Mouse (Mus musculus): ENCODE results near the gene Slc35a2. TPM values are rescaled to one million over a fixed set of nuclear protein-coding genes. Genes with fewer than 3 reads are reported as not detected.
"Not testable (repeated sequence)": the region's sequence is repeated elsewhere in the genome, so short reads cannot be mapped to it uniquely, and the experiment has no call there.

Gene Slc35a2
- total RNA-seq, 2 experiments from 2014 or later: 14.6 to 35.6 TPM

DNA sequence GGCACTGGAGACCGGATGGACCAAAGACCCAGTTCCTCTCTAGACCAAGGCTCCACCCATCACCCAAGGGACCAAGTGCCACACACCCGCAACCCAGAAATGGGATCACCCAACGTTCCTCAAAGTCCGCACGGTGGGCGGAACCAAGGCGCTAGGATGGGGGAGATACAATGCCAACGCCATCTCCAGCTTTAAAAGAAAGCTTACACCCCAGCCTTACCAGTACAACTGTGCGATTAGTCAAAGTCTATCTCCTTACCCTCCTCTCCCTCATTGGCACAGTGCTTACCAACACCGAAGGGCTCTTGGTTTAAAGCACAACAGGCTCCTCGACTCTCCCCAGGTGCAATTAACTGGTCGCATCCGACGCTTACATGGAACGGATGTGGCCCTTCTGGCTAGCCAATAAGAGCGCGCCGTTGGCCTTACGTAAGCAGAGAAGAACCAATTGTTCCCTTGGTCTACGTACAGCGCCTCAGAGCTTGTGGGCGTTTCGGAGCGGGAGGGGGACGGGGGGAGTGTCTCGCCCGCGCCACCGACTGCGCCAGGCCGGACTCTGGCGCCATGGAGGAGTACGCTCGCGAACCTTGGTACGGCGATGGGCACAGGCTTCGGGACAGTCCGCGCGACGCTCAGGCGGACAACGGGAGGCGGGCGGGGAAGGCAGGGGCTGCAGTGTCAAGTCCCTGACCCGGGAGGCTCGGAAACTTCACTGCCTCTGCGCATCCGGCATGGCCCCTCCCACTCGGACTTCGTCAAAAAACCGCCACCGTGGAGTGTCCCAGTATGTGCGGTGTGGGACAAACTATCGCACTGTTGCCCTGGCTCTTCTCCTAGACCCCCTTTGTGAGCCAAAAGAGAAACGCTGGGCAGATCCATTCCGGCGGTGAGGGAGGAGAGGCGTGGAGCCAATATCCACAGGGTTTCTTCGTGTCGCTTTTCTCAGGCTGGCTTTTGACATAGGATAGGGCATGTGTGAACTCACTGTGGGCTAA lies 15.3 kb downstream of the Slc35a2 start, which contains the start of the genes Pqbp1 and Timm17b:
TSS of gene Pqbp1 (minus strand) at position 390 of the 995 bp plus-strand sequence.
TSS of gene Timm17b (plus strand) at position 478 of the 995 bp plus-strand sequence.
- peak; percentile 93 for ATAC-seq (replicated peaks; ENCODE audit: poor library complexity, severe bottlenecking)

GRCm38 (mm10) chrX:7904441-7904840 lies 20.6 kb downstream of the Slc35a2 start:
- no peak for ATAC-seq (replicated peaks; ENCODE audit: poor library complexity, severe bottlenecking)

DNA sequence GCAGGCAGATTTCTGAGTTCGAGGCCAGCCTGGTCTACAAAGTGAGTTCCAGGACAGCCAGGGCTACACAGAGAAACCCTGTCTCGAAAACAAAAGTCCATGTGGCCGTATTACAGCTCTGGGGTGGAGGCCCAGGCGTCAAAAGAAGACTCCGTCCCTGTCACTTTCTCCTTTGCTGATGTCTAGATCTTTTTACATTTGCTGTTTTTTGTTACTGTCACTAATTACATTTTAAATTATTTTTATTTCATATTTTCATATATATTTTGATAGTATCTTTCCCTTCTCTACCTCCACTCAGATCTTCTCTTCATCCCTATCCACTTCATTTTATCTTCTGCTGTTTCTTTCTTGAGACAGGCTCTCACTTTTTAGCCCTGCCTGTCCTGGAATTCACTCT lies 23.9 kb downstream of the Slc35a2 start, which contains the start of gene Gm10491:
TSS of gene Gm10491 (minus strand) at position 101 of the 400 bp plus-strand sequence.
- no peak for ATAC-seq (replicated peaks; ENCODE audit: poor library complexity, severe bottlenecking)

DNA sequence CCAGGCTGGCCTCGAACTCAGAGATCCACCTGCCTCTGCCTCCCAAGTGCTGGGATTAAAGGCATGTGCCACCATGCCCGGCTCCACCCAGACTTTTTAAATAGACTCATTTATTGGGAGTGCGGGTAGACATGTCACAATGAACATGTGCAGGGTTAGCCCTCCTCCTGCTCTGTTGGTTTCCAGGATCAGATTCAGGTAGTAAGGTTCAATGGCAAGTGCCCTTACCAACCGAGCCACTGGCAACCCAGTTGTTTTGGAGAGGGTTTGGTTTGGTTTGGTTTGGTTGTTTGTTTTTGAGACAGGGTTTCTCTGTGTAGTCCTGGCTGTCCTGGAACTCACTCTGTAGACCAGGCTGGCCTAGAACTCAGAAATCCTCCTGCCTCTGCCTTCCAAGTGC lies 25.4 kb downstream of the Slc35a2 start, which contains the start of gene Gm10490:
TSS of gene Gm10490 (plus strand) at position 301 of the 400 bp plus-strand sequence.
- ATAC-seq (replicated peaks; ENCODE audit: poor library complexity, severe bottlenecking): not testable (repeated sequence)

DNA sequence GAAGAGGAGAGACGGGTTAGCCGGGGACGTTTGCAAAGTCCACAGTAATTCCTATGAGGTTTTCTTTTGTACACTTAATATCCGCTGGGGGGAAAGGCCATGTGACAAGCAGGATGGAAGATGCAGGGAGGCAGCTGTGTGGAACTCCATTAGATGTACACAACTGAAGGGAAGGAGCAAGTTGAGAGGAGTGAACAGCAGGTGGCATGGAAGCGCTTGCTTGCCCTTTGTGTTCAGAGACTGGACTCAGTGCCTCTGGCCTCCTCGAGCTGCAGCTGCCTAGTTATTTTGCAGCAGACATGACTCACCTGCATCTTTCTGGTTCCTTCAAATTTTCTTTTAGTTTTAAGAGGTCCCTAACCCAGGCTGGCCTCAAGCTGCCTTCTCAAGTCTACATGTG lies 26.6 kb downstream of the Slc35a2 start:
- ATAC-seq (replicated peaks; ENCODE audit: poor library complexity, severe bottlenecking): no peak

DNA sequence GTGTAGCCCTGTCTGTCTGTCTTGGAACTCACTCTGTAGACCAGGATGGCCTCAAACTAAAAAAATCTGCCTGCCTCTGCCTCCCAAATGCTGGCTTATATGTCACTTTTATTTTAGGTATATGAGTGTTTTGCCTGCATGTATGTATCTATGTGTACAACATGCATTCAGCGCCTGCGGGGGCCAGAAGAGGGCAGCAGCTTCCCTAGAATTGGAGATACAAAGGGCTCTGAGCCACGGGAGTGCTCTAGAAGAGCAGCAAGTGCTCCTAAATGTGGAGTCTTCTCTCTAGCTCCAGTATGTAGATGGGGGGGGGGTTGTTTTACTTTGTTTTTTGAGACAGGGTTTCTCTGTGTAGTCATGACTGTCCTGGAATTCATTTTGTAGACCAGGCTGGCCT lies 31.8 kb downstream of the Slc35a2 start:
- peak; percentile 69 for ATAC-seq (replicated peaks; ENCODE audit: poor library complexity, severe bottlenecking)

GRCm38 (mm10) chrX:7917960-7918359 lies 34.1 kb downstream of the Slc35a2 start:
- not testable (repeated sequence) for ATAC-seq (replicated peaks; ENCODE audit: poor library complexity, severe bottlenecking)

DNA sequence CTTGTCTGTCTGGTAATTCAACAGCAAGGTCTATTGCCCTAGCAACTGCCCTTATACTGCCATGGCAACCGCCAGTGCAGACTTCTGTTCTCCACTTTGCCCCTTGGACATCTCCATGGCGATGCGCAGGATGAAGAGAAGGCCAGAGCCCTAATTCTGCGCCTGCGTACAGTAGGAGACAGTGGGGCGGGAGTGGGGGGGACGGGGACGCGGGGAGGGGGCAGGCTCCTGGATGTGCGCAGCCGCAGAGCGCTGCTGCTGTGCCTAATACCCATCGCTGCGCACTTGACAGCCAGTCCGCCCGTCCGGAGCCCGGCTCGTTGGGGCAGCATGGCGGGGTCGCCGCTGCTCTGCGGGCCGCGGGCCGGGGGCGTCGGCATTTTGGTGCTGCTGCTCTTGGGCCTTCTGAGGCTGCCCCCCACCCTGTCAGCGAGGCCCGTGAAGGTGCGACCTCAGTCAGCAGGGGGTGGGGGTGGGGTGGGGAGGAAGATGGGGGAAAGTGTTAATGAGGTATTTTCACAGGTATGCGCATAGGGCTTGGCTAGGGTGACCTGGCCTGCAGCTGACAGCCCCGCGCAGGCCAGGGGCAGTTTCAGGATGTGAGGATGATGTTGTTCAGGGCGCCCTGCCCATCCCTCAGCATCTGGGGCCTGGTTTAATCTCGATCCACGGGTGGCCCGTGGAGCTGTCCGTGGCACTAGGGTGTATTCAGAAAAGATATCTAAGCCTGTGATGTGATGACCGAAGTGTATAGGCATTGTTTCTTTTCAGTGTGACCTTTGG lies 36.0 kb downstream of the Slc35a2 start, which contains the start of gene Pcsk1n:
TSS of gene Pcsk1n (plus strand) at position 222 of the 783 bp plus-strand sequence.
- ATAC-seq (replicated peaks; ENCODE audit: poor library complexity, severe bottlenecking): no peak

DNA sequence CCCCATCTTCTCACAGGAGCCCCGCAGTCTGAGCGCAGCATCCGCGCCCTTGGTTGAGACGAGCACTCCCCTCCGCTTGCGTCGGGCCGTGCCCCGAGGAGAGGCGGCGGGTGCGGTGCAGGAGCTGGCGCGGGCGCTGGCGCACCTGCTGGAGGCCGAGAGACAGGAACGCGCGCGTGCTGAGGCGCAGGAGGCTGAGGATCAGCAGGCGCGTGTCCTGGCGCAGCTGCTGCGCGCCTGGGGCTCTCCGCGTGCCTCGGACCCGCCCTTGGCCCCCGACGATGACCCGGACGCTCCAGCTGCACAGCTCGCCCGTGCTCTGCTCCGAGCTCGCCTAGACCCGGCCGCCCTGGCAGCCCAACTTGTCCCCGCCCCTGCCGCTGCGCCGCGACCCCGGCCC lies 38.2 kb downstream of the Slc35a2 start:
- ATAC-seq (replicated peaks; ENCODE audit: poor library complexity, severe bottlenecking): 0 out of 2 replicates have a peak, but pooled peaks have one; percentile 17

DNA sequence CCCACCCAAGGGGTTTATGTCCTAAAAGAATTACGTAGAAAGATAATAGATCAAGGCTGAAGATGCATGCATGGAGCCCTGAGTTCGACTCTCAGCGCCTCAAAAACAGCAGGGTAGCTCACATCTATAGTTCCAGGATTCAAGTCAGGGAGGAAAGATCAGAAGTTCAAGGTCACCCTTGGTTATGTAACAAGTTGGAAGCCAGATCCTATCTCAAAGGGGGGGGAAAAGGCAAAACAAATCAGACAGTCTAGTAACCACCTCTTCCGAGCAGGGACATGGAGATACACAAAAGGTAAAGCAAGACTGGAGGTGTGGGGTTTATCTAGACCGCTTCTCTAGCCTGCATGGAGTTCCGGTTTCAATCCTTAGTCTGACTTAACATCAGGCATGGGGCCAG lies 42.4 kb downstream of the Slc35a2 start:
- ATAC-seq (replicated peaks; ENCODE audit: poor library complexity, severe bottlenecking): no peak

DNA sequence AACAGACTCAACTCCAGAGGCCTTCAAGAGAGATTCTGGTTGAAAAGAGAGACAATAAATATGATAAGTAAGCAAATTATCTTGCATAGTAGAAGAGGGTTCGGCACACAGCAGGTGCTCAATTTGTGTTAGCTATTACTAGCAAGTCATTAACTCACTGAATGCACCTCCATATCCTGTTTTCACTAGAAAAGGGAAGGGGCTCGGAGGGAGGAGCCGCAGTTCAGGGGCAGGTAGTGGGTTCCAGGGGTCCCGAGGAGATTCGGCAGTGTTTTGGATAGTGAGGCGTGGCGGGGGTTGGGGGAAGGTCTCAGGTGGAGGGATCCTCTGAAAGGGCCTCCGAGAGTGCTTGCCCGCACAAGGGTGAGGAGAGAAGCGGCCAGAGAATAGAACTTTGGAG lies 43.3 kb downstream of the Slc35a2 start:
- no peak for ATAC-seq (replicated peaks; ENCODE audit: poor library complexity, severe bottlenecking)

- no peak for ATAC-seq (replicated peaks; ENCODE audit: poor library complexity, severe bottlenecking)
Measured at GRCm38 (mm10) chrX:7928270-7928790, 44.5 kb downstream of the Slc35a2 start, which contains the start of gene Eras. Gene Eras, minus strand, starts transcription at chrX:7928607.

DNA sequence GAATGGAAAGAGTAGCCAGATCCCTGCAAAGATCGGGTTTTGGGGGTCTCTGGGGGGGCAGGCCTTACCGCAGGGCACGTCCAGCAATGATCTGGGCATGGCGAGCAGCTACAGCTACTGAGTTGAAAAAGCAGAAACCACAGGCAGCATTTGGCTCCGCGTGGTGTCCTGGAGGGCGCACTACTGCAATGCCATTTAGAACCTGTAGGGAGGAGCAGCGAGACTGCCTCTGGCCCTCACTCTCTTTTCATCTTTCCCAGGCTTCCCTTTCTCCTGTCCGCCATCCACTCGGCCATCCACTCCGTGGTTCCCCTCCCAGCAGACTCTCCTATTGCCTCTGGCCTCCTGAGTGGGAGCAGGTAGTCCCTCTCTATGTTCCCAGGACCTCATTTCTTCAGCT lies 53.0 kb downstream of the Slc35a2 start:
- peak; percentile 61; the same call in 1 of the 2 replicates for ATAC-seq (replicated peaks; ENCODE audit: poor library complexity, severe bottlenecking)

- ATAC-seq (replicated peaks; ENCODE audit: poor library complexity, severe bottlenecking): no peak
Measured at GRCm38 (mm10) chrX:7937667-7938066, 53.8 kb downstream of the Slc35a2 start.

Other genes with a start within 250 kb of the Slc35a2 start
- gene Syp, start 245.6 kb upstream of the Slc35a2 start, total RNA-seq (2014; fragmentation: Nextera tagmentation): 0.23 and 0.97 TPM in 2 replicates
- 0.13 TPM in 1 of 2 replicates, not detected in the other for gene Syp, start 245.6 kb upstream of the Slc35a2 start, total RNA-seq (2017)
- 8.4 and 12.5 TPM in 2 replicates for gene Prickle3, start 226.8 kb upstream of the Slc35a2 start, total RNA-seq (2014; fragmentation: Nextera tagmentation)
- 2.6 and 2.7 TPM in 2 replicates for gene Prickle3, start 226.8 kb upstream of the Slc35a2 start, total RNA-seq (2017)
- gene Plp2, start 212.6 kb upstream of the Slc35a2 start, total RNA-seq (2014; fragmentation: Nextera tagmentation): 51.4 and 73.9 TPM in 2 replicates
- gene Plp2, start 212.6 kb upstream of the Slc35a2 start, total RNA-seq (2017): 16.0 and 20.9 TPM in 2 replicates
- not detected in 2 replicates for gene Magix, start 202.8 kb upstream of the Slc35a2 start, total RNA-seq (2014; fragmentation: Nextera tagmentation)
- gene Magix, start 202.8 kb upstream of the Slc35a2 start, total RNA-seq (2017): 0.17 TPM in 1 of 2 replicates, not detected in the other
- 18.9 and 21.2 TPM in 2 replicates for gene Gpkow, start 186.9 kb upstream of the Slc35a2 start, total RNA-seq (2014; fragmentation: Nextera tagmentation)
- gene Gpkow, start 186.9 kb upstream of the Slc35a2 start, total RNA-seq (2017): 30.4 and 32.7 TPM in 2 replicates
- 24.1 and 31.2 TPM in 2 replicates for gene Wdr45, start 169.7 kb upstream of the Slc35a2 start, total RNA-seq (2014; fragmentation: Nextera tagmentation)
- gene Wdr45, start 169.7 kb upstream of the Slc35a2 start, total RNA-seq (2017): 22.5 and 27.6 TPM in 2 replicates
- not detected in 2 replicates for gene Gm45208, start 161.8 kb upstream of the Slc35a2 start, total RNA-seq (2014; fragmentation: Nextera tagmentation)
- gene Gm45208, start 161.8 kb upstream of the Slc35a2 start, total RNA-seq (2017): not detected in 2 replicates
- 4.3 and 16.1 TPM in 2 replicates for gene Praf2, start 155.6 kb upstream of the Slc35a2 start, total RNA-seq (2014; fragmentation: Nextera tagmentation)
- gene Praf2, start 155.6 kb upstream of the Slc35a2 start, total RNA-seq (2017): 2.8 and 6.2 TPM in 2 replicates
- not detected in 2 replicates for gene Ccdc120, start 133.1 kb upstream of the Slc35a2 start, total RNA-seq (2014; fragmentation: Nextera tagmentation)
- gene Ccdc120, start 133.1 kb upstream of the Slc35a2 start, total RNA-seq (2017): 0.04 and 0.21 TPM in 2 replicates
- gene Tfe3, start 121.5 kb upstream of the Slc35a2 start, total RNA-seq (2014; fragmentation: Nextera tagmentation): 17.4 and 27.8 TPM in 2 replicates
- 5.7 and 7.2 TPM in 2 replicates for gene Tfe3, start 121.5 kb upstream of the Slc35a2 start, total RNA-seq (2017)
- 43.6 and 52.5 TPM in 2 replicates for gene Gripap1, start 94.3 kb upstream of the Slc35a2 start, total RNA-seq (2014; fragmentation: Nextera tagmentation)
- gene Gripap1, start 94.3 kb upstream of the Slc35a2 start, total RNA-seq (2017): 59.7 and 78.0 TPM in 2 replicates
- 0.32 and 2.5 TPM in 2 replicates for gene Kcnd1, start 61.7 kb upstream of the Slc35a2 start, total RNA-seq (2014; fragmentation: Nextera tagmentation)
- gene Kcnd1, start 61.7 kb upstream of the Slc35a2 start, total RNA-seq (2017): 0.31 TPM in 1 of 2 replicates, not detected in the other
- gene Otud5, start 42.7 kb upstream of the Slc35a2 start, total RNA-seq (2014; fragmentation: Nextera tagmentation): 44.0 and 47.5 TPM in 2 replicates
- gene Otud5, start 42.7 kb upstream of the Slc35a2 start, total RNA-seq (2017): 56.4 and 57.4 TPM in 2 replicates
- gene Pim2, start 5.8 kb upstream of the Slc35a2 start, total RNA-seq (2014; fragmentation: Nextera tagmentation): 6.3 and 7.1 TPM in 2 replicates
- gene Pim2, start 5.8 kb upstream of the Slc35a2 start, total RNA-seq (2017): 0.78 and 1.5 TPM in 2 replicates
- gene Pqbp1, start 15.2 kb downstream of the Slc35a2 start, total RNA-seq (2014; fragmentation: Nextera tagmentation): 53.9 and 80.4 TPM in 2 replicates
- gene Pqbp1, start 15.2 kb downstream of the Slc35a2 start, total RNA-seq (2017): 130 and 144 TPM in 2 replicates
- 80.9 and 119 TPM in 2 replicates for gene Timm17b, start 15.3 kb downstream of the Slc35a2 start, total RNA-seq (2014; fragmentation: Nextera tagmentation)
- gene Timm17b, start 15.3 kb downstream of the Slc35a2 start, total RNA-seq (2017): 62.7 and 111 TPM in 2 replicates
- gene Gm10491, start 23.8 kb downstream of the Slc35a2 start, total RNA-seq (2014; fragmentation: Nextera tagmentation): not detected in 2 replicates
- not detected in 2 replicates for gene Gm10491, start 23.8 kb downstream of the Slc35a2 start, total RNA-seq (2017)
- not detected in 2 replicates for gene Gm10490, start 25.5 kb downstream of the Slc35a2 start, total RNA-seq (2014; fragmentation: Nextera tagmentation)
- gene Gm10490, start 25.5 kb downstream of the Slc35a2 start, total RNA-seq (2017): not detected in 2 replicates
- not detected in 2 replicates for gene Pcsk1n, start 35.8 kb downstream of the Slc35a2 start, total RNA-seq (2014; fragmentation: Nextera tagmentation)
- gene Pcsk1n, start 35.8 kb downstream of the Slc35a2 start, total RNA-seq (2017): not detected in 2 replicates
- gene Eras, start 44.6 kb downstream of the Slc35a2 start, total RNA-seq (2014; fragmentation: Nextera tagmentation): not detected in 2 replicates
- gene Eras, start 44.6 kb downstream of the Slc35a2 start, total RNA-seq (2017): not detected in 2 replicates
- 11.5 and 13.5 TPM in 2 replicates for gene Hdac6, start 63.9 kb downstream of the Slc35a2 start, total RNA-seq (2014; fragmentation: Nextera tagmentation)
- gene Hdac6, start 63.9 kb downstream of the Slc35a2 start, total RNA-seq (2017): 7.5 and 8.0 TPM in 2 replicates
- 2.2 and 4.5 TPM in 2 replicates for gene Gata1, start 94.0 kb downstream of the Slc35a2 start, total RNA-seq (2014; fragmentation: Nextera tagmentation)
- gene Gata1, start 94.0 kb downstream of the Slc35a2 start, total RNA-seq (2017): 3.6 and 4.2 TPM in 2 replicates
- gene Glod5, start 134.5 kb downstream of the Slc35a2 start, total RNA-seq (2014; fragmentation: Nextera tagmentation): not detected in 2 replicates
- gene Glod5, start 134.5 kb downstream of the Slc35a2 start, total RNA-seq (2017): not detected in 2 replicates
- gene Suv39h1, start 190.7 kb downstream of the Slc35a2 start, total RNA-seq (2014; fragmentation: Nextera tagmentation): 80.1 and 105 TPM in 2 replicates
- 79.8 and 82.4 TPM in 2 replicates for gene Suv39h1, start 190.7 kb downstream of the Slc35a2 start, total RNA-seq (2017)
- 88.2 and 104 TPM in 2 replicates for gene Was, start 206.5 kb downstream of the Slc35a2 start, total RNA-seq (2014; fragmentation: Nextera tagmentation)
- 82.0 and 114 TPM in 2 replicates for gene Was, start 206.5 kb downstream of the Slc35a2 start, total RNA-seq (2017)
- gene Wdr13, start 248.9 kb downstream of the Slc35a2 start, total RNA-seq (2014; fragmentation: Nextera tagmentation): 25.6 and 30.5 TPM in 2 replicates
- gene Wdr13, start 248.9 kb downstream of the Slc35a2 start, total RNA-seq (2017): 15.6 and 17.4 TPM in 2 replicates